Mouse (Mus musculus): ENCODE results near the gene Ubap2l. TPM values are rescaled to one million over a fixed set of nuclear protein-coding genes. Genes with fewer than 3 reads are reported as not detected.

Ubap2l gene
- 236 and 257 TPM in 2 replicates for polyA plus RNA-seq (2014; fragmentation: Nextera tagmentation; extraction: Ambion mirVana)

- Histone ChIP-seq H3K4me1 (ENCODE audit: insufficient read depth) (peaks cover 18% of the 10 kb centered on the region), H3K27ac (ENCODE audit: low read depth) (peak within 1 kb of the TSS; percentile 97), H3K9me3 (ENCODE audit: low read depth, low read length) (no peaks in the 10 kb centered on the region), H3K27me3 (ENCODE audit: insufficient read depth, low read length) (no peaks in the 10 kb centered on the region), H3K4me2 (peak within 1 kb of the TSS; percentile 68), H3K36me3 (ENCODE audit: insufficient read depth) (peaks cover 35% of the 10 kb centered on the region), H3K4me3 (ENCODE audit: low read depth, low read length) (peak within 1 kb of the TSS; percentile 88), H3K9ac (peak within 1 kb of the TSS; percentile 98)
- ATAC-seq (ENCODE audit: insufficient read depth) (peak; percentile 91), DNase-seq (peak; percentile 99)
- under 1% methylated on average over 80 of the region's 81 CpGs for WGBS
- peak; percentile 31; the same call in 1 of the 2 replicates for TF ChIP-seq CTCF (IDR thresholded peaks at IDR 0.05; ENCODE audit: low read depth)
Observed at GRCm38 (mm10) chr3:90052351-90053241, at the start of gene Ubap2l. TSS of gene Ubap2l (minus strand) at chr3:90052628.

DNA sequence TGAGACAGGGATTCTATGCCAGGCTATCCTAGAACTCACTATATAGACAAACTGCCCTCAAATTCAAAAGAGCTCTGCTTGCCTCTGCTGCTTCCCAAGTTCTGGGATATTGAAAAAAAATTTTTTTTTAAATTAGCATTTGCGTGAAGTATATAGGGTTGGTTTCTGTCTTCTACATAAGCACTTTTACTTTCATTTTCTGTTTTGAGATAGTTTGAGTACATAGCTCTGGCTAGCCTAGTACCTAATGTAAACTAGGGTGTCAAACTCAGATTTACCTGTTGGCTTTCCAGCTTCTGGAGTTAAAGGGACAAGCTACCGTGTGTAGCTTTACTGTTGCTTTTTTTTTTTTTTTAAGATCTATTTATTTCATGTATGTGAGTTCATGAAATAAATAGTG lies 49.2 kb upstream of the Ubap2l start:
- ATAC-seq (ENCODE audit: insufficient read depth) = no peak
- Histone ChIP-seq H3K9ac (no peak overlapping the region), H3K4me1 (ENCODE audit: insufficient read depth) (no peaks in the 10 kb centered on the region), H3K27me3 (ENCODE audit: insufficient read depth, low read length) (no peaks in the 10 kb centered on the region), H3K9me3 (ENCODE audit: low read depth, low read length) (no peaks in the 10 kb centered on the region), H3K4me3 (ENCODE audit: low read depth, low read length) (no peak overlapping the region), H3K36me3 (ENCODE audit: insufficient read depth) (peaks cover 33% of the 10 kb centered on the region), H3K27ac (ENCODE audit: low read depth) (no peak overlapping the region), H3K4me2 (no peak overlapping the region)
- no peak for TF ChIP-seq CTCF (IDR thresholded peaks at IDR 0.05; ENCODE audit: low read depth)
- WGBS = 92% methylated on average over 2 of the region's 2 CpGs
- no peak for DNase-seq

GRCm38 (mm10) chr3:90101010-90101409 lies 48.6 kb upstream of the Ubap2l start:
- 83% methylated on average over 3 of the region's 3 CpGs for WGBS
- H3K36me3 ChIP-seq (ENCODE audit: insufficient read depth) = peaks cover 39% of the 10 kb centered on the region
- H3K4me1 ChIP-seq (ENCODE audit: insufficient read depth) = no peaks in the 10 kb centered on the region
- H3K27me3 ChIP-seq (ENCODE audit: insufficient read depth, low read length) = no peaks in the 10 kb centered on the region
- no peaks in the 10 kb centered on the region for H3K9me3 ChIP-seq (ENCODE audit: low read depth, low read length)
- H3K27ac ChIP-seq (ENCODE audit: low read depth) = no peak overlapping the region
- DNase-seq = no peak
- no peak overlapping the region for H3K4me3 ChIP-seq (ENCODE audit: low read depth, low read length)
- TF ChIP-seq CTCF (IDR thresholded peaks at IDR 0.05; ENCODE audit: low read depth) = no peak
- no peak overlapping the region for H3K4me2 ChIP-seq
- ATAC-seq (ENCODE audit: insufficient read depth) = no peak
- no peak overlapping the region for H3K9ac ChIP-seq

GRCm38 (mm10) chr3:90097928-90098327 lies 45.5 kb upstream of the Ubap2l start:
- H3K27ac ChIP-seq (ENCODE audit: low read depth) = no peak overlapping the region
- H3K9ac ChIP-seq = no peak overlapping the region
- ATAC-seq (ENCODE audit: insufficient read depth) = no peak
- no peak for TF ChIP-seq CTCF (IDR thresholded peaks at IDR 0.05; ENCODE audit: low read depth)
- no peak overlapping the region for H3K4me3 ChIP-seq (ENCODE audit: low read depth, low read length)
- H3K36me3 ChIP-seq (ENCODE audit: insufficient read depth) = peaks cover 68% of the 10 kb centered on the region
- no peak for DNase-seq
- WGBS = 82% methylated on average over 5 of the region's 5 CpGs
- H3K27me3 ChIP-seq (ENCODE audit: insufficient read depth, low read length) = no peaks in the 10 kb centered on the region
- no peak overlapping the region for H3K4me2 ChIP-seq
- H3K4me1 ChIP-seq (ENCODE audit: insufficient read depth) = no peaks in the 10 kb centered on the region
- no peaks in the 10 kb centered on the region for H3K9me3 ChIP-seq (ENCODE audit: low read depth, low read length)

- Histone ChIP-seq H3K4me1 (ENCODE audit: insufficient read depth) (no peaks in the 10 kb centered on the region), H3K9me3 (ENCODE audit: low read depth, low read length) (no peaks in the 10 kb centered on the region), H3K9ac (no peak overlapping the region), H3K27ac (ENCODE audit: low read depth) (no peak overlapping the region), H3K27me3 (ENCODE audit: insufficient read depth, low read length) (no peaks in the 10 kb centered on the region), H3K4me3 (ENCODE audit: low read depth, low read length) (no peak overlapping the region), H3K4me2 (no peak overlapping the region), H3K36me3 (ENCODE audit: insufficient read depth) (peaks cover 94% of the 10 kb centered on the region)
- 84% methylated on average over 3 of the region's 3 CpGs for WGBS
- no peak for ATAC-seq (ENCODE audit: insufficient read depth)
- DNase-seq = no peak
- TF ChIP-seq CTCF (IDR thresholded peaks at IDR 0.05; ENCODE audit: low read depth) = no peak
Observed at GRCm38 (mm10) chr3:90094453-90094852, 42.0 kb upstream of the Ubap2l start.

DNA sequence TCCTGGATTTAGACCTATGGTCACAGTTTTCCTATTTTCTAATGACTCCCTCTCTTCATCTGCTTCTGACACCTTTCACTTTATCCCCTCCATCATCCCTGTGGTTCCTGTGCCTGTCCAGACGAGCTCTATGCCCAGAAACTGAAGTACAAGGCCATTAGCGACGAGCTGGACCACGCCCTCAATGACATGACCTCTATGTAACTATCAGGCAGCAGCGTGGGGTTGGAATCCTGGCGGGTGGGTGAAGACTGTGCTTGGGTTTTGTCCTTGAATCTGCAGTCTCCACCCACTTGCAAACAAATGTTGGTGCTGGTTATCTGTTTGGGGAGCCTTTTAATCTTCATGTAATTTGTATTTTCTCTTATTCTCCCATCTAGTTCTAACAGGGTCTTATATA lies 38.5 kb upstream of the Ubap2l start:
- no peak overlapping the region for H3K4me2 ChIP-seq
- no peaks in the 10 kb centered on the region for H3K4me1 ChIP-seq (ENCODE audit: insufficient read depth)
- H3K36me3 ChIP-seq (ENCODE audit: insufficient read depth) = peaks cover 98% of the 10 kb centered on the region
- DNase-seq = no peak
- H3K27ac ChIP-seq (ENCODE audit: low read depth) = no peak overlapping the region
- 77% methylated on average over 6 of the region's 6 CpGs for WGBS
- no peak for ATAC-seq (ENCODE audit: insufficient read depth)
- no peaks in the 10 kb centered on the region for H3K9me3 ChIP-seq (ENCODE audit: low read depth, low read length)
- no peak for TF ChIP-seq CTCF (IDR thresholded peaks at IDR 0.05; ENCODE audit: low read depth)
- no peak overlapping the region for H3K4me3 ChIP-seq (ENCODE audit: low read depth, low read length)
- H3K9ac ChIP-seq = no peak overlapping the region
- no peaks in the 10 kb centered on the region for H3K27me3 ChIP-seq (ENCODE audit: insufficient read depth, low read length)

GRCm38 (mm10) chr3:90088617-90089016 lies 36.2 kb upstream of the Ubap2l start:
- ATAC-seq (ENCODE audit: insufficient read depth) = no peak

More at GRCm38 (mm10) chr3:90088617-90089016, 36.2 kb upstream of the Ubap2l start:
- no peaks in the 10 kb centered on the region for H3K27me3 ChIP-seq (ENCODE audit: insufficient read depth, low read length)
- H3K4me3 ChIP-seq (ENCODE audit: low read depth, low read length) = no peak overlapping the region
- no peak overlapping the region for H3K27ac ChIP-seq (ENCODE audit: low read depth)
- TF ChIP-seq CTCF (IDR thresholded peaks at IDR 0.05; ENCODE audit: low read depth) = no peak
- WGBS = 70% methylated on average over 2 of the region's 2 CpGs
- peaks cover 7% of the 10 kb centered on the region for H3K4me1 ChIP-seq (ENCODE audit: insufficient read depth)
- H3K36me3 ChIP-seq (ENCODE audit: insufficient read depth) = peaks cover 80% of the 10 kb centered on the region
- no peak overlapping the region for H3K9ac ChIP-seq
- H3K9me3 ChIP-seq (ENCODE audit: low read depth, low read length) = no peaks in the 10 kb centered on the region
- H3K4me2 ChIP-seq = no peak overlapping the region
- no peak for DNase-seq

Measured in lung, embryonic 14.5 days (tissue).